Mouse (Mus musculus): ENCODE results near the gene Dazap1. TPM values are rescaled to one million over a fixed set of nuclear protein-coding genes. Genes with fewer than 3 reads are reported as not detected.
A peak's percentile ranks its signal among the peaks of the same experiment; 100 is the strongest.

Dazap1 gene
- total RNA-seq, 1 experiment = 154 TPM

DNA sequence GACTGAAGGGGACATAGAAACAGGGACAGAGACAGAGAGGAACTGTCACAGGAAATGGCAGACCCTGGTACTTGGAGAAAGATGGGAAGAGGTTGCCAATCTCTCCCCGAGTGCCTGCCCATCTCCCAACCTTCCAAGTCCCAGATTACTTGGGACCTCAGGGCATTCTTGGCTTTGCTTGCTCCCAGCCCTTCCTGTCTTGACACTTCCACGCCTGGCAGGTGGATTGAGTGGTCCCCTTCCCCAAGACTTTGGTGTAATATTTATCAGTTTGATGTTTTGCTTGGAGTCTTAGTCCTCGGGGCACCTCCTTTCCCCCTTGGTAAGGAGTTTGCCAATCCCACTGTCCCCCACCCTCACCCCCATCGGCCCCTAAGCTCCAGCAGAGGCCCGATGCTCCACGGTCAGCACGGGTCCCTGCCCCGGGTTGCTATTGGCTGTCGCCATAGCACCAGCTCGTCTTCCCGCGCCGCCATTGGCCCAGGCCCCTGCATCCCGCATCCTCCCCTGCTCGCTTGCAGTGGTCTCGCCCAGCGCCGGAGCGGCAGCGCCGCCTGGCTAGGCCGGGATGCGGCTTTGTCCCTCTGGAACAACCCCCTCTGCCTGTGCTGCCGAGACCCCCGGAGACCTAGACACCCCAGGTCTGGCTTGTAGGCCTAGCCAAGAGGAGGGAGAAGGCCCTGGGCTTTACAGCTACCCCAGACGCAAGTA is 37.4 kb downstream of the Dazap1 start:
- H3K36me3 ChIP-seq (ENCODE audit: control insufficient read depth, insufficient read depth, low read length, poor library complexity, severe bottlenecking) = peaks cover 14% of the 10 kb centered on the region
- H3K9ac ChIP-seq (ENCODE audit: insufficient read depth, low read depth, low read length, poor library complexity, severe bottlenecking) = no peak overlapping the region
- H3K9me3 ChIP-seq (ENCODE audit: control insufficient read depth, insufficient read depth, low read depth, low read length) = no peaks in the 10 kb centered on the region
- peak overlapping the region in 1 of 2 experiments; percentile 39; a peak in 3 of 4 replicates for H3K4me3 ChIP-seq (ENCODE audit: insufficient read depth in 1 of 2, low read depth in 1 of 2, low read length in 2 of 2, poor library complexity in 1 of 2, severe bottlenecking in 1 of 2)
- no peak overlapping the region for H3K27ac ChIP-seq (ENCODE audit: insufficient read depth, low read depth, low read length, poor library complexity, severe bottlenecking)
- DNase-seq (ENCODE audit: low read depth, low spot score) = no peak
- in situ Hi-C loops (cut with MboI; ENCODE audit: low sequenced_read_pairs in 2 of 2, unreplicated experiment in 2 of 2) = no loop called here
- peaks cover 0 to 15% of the 10 kb centered on the region in 2 experiments; a peak in 2 of 4 replicates for H3K4me1 ChIP-seq (ENCODE audit: control insufficient read depth in 2 of 2, insufficient read depth in 2 of 2, low read length in 2 of 2, poor library complexity in 1 of 2)
- TF ChIP-seq ZNF384 (IDR thresholded peaks at IDR 0.05; ENCODE audit: low read depth, low read length) (no peak), HCFC1 (IDR thresholded peaks at IDR 0.05; ENCODE audit: borderline replicate concordance, insufficient read depth, low read length) (no peak), ZC3H11A (IDR thresholded peaks at IDR 0.05; ENCODE audit: borderline replicate concordance, low read depth, low read length) (no peak), CHD2 (IDR thresholded peaks at IDR 0.05; ENCODE audit: low read depth, low read length) (no peak), MAFK (IDR thresholded peaks at IDR 0.05; ENCODE audit: insufficient read depth, low read depth, low read length) (no peak)

DNA sequence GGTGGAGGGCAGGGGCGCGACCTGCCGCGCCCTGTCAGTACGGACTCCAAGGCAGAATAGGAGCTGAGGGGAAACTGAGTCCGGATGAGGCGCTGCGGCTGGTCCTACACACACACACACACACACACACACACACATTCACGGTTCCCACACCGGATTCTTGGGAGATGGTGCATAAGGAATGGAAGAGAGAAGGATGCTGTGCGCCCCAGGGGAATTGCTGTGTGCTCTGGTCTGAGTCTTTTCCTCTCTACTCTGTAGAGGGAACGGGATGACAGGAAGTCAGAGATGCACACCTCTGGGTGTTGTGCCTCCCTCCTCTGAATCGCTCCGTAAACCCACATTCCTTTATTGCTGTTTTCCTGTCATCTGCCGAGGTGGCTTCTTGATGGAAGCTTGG is 38.0 kb downstream of the Dazap1 start:
- H3K27ac ChIP-seq (ENCODE audit: insufficient read depth, low read depth, low read length, poor library complexity, severe bottlenecking) = no peak overlapping the region
- H3K4me1 ChIP-seq (ENCODE audit: control insufficient read depth in 2 of 2, insufficient read depth in 2 of 2, low read length in 2 of 2, poor library complexity in 1 of 2) = peaks cover 0 to 13% of the 10 kb centered on the region in 2 experiments; a peak in 2 of 4 replicates
- in situ Hi-C loops (cut with MboI; ENCODE audit: low sequenced_read_pairs in 2 of 2, unreplicated experiment in 2 of 2) = no loop called here

DNA sequence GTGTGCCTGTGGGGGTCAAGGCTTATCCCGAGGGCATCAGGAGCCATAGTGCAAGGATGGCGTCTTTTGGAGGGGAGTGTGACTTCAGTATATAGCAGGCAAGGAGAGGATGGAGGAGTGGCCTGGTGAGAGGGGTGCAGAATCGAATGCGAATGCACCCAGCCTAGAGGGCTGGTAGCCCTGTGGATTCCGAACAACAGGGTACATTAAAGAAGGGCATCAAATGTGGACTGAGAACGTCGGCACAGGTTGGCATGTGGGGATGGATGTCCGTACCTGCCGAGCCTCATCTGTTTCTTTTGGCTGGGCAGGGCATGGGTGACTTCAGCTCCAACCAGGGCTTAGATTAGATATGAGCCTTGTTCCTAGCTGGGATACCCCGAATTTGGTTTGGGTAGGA is 38.5 kb downstream of the Dazap1 start:
- no peak for DNase-seq (ENCODE audit: low read depth, low spot score)
- no peaks in the 10 kb centered on the region for H3K9me3 ChIP-seq (ENCODE audit: control insufficient read depth, insufficient read depth, low read depth, low read length)
- TF ChIP-seq ZNF384 (IDR thresholded peaks at IDR 0.05; ENCODE audit: low read depth, low read length) (no peak), ZC3H11A (IDR thresholded peaks at IDR 0.05; ENCODE audit: borderline replicate concordance, low read depth, low read length) (no peak), CHD2 (IDR thresholded peaks at IDR 0.05; ENCODE audit: low read depth, low read length) (no peak), MAFK (IDR thresholded peaks at IDR 0.05; ENCODE audit: insufficient read depth, low read depth, low read length) (no peak), HCFC1 (IDR thresholded peaks at IDR 0.05; ENCODE audit: borderline replicate concordance, insufficient read depth, low read length) (no peak)
- peaks cover 0 to 8% of the 10 kb centered on the region in 2 experiments; a peak in 2 of 4 replicates for H3K4me1 ChIP-seq (ENCODE audit: control insufficient read depth in 2 of 2, insufficient read depth in 2 of 2, low read length in 2 of 2, poor library complexity in 1 of 2)
- H3K36me3 ChIP-seq (ENCODE audit: control insufficient read depth, insufficient read depth, low read length, poor library complexity, severe bottlenecking) = peaks cover 3% of the 10 kb centered on the region
- no peak overlapping the region for H3K9ac ChIP-seq (ENCODE audit: insufficient read depth, low read depth, low read length, poor library complexity, severe bottlenecking)
- H3K4me3 ChIP-seq (ENCODE audit: insufficient read depth in 1 of 2, low read depth in 1 of 2, low read length in 2 of 2, poor library complexity in 1 of 2, severe bottlenecking in 1 of 2) = no peak overlapping the region
- in situ Hi-C loops (cut with MboI; ENCODE audit: low sequenced_read_pairs in 2 of 2, unreplicated experiment in 2 of 2) = no loop called here
- no peak overlapping the region for H3K27ac ChIP-seq (ENCODE audit: insufficient read depth, low read depth, low read length, poor library complexity, severe bottlenecking)

More for the DNA sequence above, 38.0 kb downstream of the Dazap1 start:
- H3K36me3 ChIP-seq (ENCODE audit: control insufficient read depth, insufficient read depth, low read length, poor library complexity, severe bottlenecking) = peaks cover 8% of the 10 kb centered on the region
- peak overlapping the region in 1 of 2 experiments; percentile 39; a peak in 3 of 4 replicates for H3K4me3 ChIP-seq (ENCODE audit: insufficient read depth in 1 of 2, low read depth in 1 of 2, low read length in 2 of 2, poor library complexity in 1 of 2, severe bottlenecking in 1 of 2)
- H3K9me3 ChIP-seq (ENCODE audit: control insufficient read depth, insufficient read depth, low read depth, low read length) = no peaks in the 10 kb centered on the region
- TF ChIP-seq MAFK (IDR thresholded peaks at IDR 0.05; ENCODE audit: insufficient read depth, low read depth, low read length) = no peak
- no peak for TF ChIP-seq ZC3H11A (IDR thresholded peaks at IDR 0.05; ENCODE audit: borderline replicate concordance, low read depth, low read length)
- no peak for TF ChIP-seq CHD2 (IDR thresholded peaks at IDR 0.05; ENCODE audit: low read depth, low read length)
- no peak for TF ChIP-seq HCFC1 (IDR thresholded peaks at IDR 0.05; ENCODE audit: borderline replicate concordance, insufficient read depth, low read length)
- TF ChIP-seq ZNF384 (IDR thresholded peaks at IDR 0.05; ENCODE audit: low read depth, low read length) = no peak
- DNase-seq (ENCODE audit: low read depth, low spot score) = no peak
- H3K9ac ChIP-seq (ENCODE audit: insufficient read depth, low read depth, low read length, poor library complexity, severe bottlenecking) = no peak overlapping the region

DNA sequence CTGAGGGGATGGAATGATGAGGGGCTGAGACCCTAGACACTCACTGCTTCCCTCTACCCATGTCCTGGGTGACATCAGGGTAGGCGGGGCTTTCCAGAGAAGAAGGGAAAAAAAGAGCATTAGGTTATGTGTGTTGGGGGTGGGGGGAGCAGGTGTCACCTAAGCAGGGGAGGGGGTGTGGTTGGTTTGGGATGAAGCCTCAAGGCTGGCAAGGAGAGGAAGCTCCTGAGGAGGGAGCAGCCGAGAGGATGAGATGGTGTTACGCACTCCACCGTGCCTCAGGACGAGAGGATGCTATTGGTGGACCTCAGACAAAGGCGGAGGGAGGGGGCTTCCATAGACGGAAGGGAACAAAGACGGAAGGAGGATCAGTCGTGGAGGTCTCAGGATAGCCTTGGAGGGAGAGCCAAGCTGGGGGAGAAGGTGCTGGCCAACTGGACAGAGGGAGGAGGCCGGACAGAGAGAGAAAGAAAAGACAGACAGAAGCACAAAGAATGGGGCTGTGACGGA is 39.4 kb downstream of the Dazap1 start:
- DNase-seq (ENCODE audit: low read depth, low spot score) = no peak
- Histone ChIP-seq H3K4me3 (ENCODE audit: insufficient read depth in 1 of 2, low read depth in 1 of 2, low read length in 2 of 2, poor library complexity in 1 of 2, severe bottlenecking in 1 of 2) (no peak overlapping the region), H3K36me3 (ENCODE audit: control insufficient read depth, insufficient read depth, low read length, poor library complexity, severe bottlenecking) (no peaks in the 10 kb centered on the region), H3K4me1 (ENCODE audit: control insufficient read depth in 2 of 2, insufficient read depth in 2 of 2, low read length in 2 of 2, poor library complexity in 1 of 2) (peaks cover 0 to 6% of the 10 kb centered on the region in 2 experiments; a peak in 2 of 4 replicates), H3K9me3 (ENCODE audit: control insufficient read depth, insufficient read depth, low read depth, low read length) (no peaks in the 10 kb centered on the region), H3K9ac (ENCODE audit: insufficient read depth, low read depth, low read length, poor library complexity, severe bottlenecking) (no peak overlapping the region), H3K27ac (ENCODE audit: insufficient read depth, low read depth, low read length, poor library complexity, severe bottlenecking) (no peak overlapping the region)
- in situ Hi-C loops (cut with MboI; ENCODE audit: low sequenced_read_pairs in 2 of 2, unreplicated experiment in 2 of 2) = no loop called here
- TF ChIP-seq MAFK (IDR thresholded peaks at IDR 0.05; ENCODE audit: insufficient read depth, low read depth, low read length) = no peak
- no peak for TF ChIP-seq ZNF384 (IDR thresholded peaks at IDR 0.05; ENCODE audit: low read depth, low read length)
- no peak for TF ChIP-seq HCFC1 (IDR thresholded peaks at IDR 0.05; ENCODE audit: borderline replicate concordance, insufficient read depth, low read length)
- TF ChIP-seq ZC3H11A (IDR thresholded peaks at IDR 0.05; ENCODE audit: borderline replicate concordance, low read depth, low read length) = no peak
- no peak for TF ChIP-seq CHD2 (IDR thresholded peaks at IDR 0.05; ENCODE audit: low read depth, low read length)

Data from ES-E14 (cell line).